Mouse (Mus musculus) macrophage (primary cell): ENCODE measurements around the gene Rpap3. TPM values are rescaled to one million over a fixed set of nuclear protein-coding genes. Genes with fewer than 3 reads are reported as not detected.
A peak's percentile ranks its signal among the peaks of the same experiment; 100 is the strongest.

Experiments used
- H3K27ac ChIP-seq: fragments of 350-480 bp; formaldehyde crosslinking; 2 replicates; pipeline ENCODE4 v1.9.0; 2021
- H3K36me3 ChIP-seq: fragments of 350-480 bp; formaldehyde crosslinking; 2 replicates; pipeline ENCODE4 v1.9.0; 2021; ENCODE audit errors: inconsistent target
- H3K4me3 ChIP-seq: fragments of 350-480 bp; formaldehyde crosslinking; 2 replicates; pipeline ENCODE4 v1.9.0; 2021; ENCODE audit errors: inconsistent target
- H3K79me2 ChIP-seq: fragments of 350-480 bp; formaldehyde crosslinking; 2 replicates; pipeline ENCODE4 v1.9.0; 2021; ENCODE audit errors: inconsistent target
- WGBS: methylation state at CpG from one replicate; pipeline ENCODE4 v1.1.7; 2026; ENCODE audit warnings: inconsistent platforms; ENCODE audit not compliant: missing documents; 5-methylcytosine and 5-hydroxymethylcytosine counted together
- polyA plus RNA-seq: library from polyadenylated mRNA; stranded (reverse); fragments of 250-400 nt; gene quantifications from 3 replicates; pipeline ENCODE4 v1.2.4, GENCODE M21; 2018; ENCODE audit warnings: inconsistent platforms

Gene Rpap3
- polyA plus RNA-seq, 1 experiment from 2014 or later = 9.6 TPM

- Histone ChIP-seq H3K79me2 (no peaks in the 10 kb centered on the region), H3K36me3 (no peaks in the 10 kb centered on the region), H3K4me3 (no peak overlapping the region), H3K27ac (no peak overlapping the region)
- 89% methylated on average over 12 of the region's 12 CpGs for WGBS
Observed at GRCm38 (mm10) chr15:97743961-97744525, 38.4 kb upstream of the Rpap3 start.

- no peak overlapping the region for H3K27ac ChIP-seq
- no peaks in the 10 kb centered on the region for H3K79me2 ChIP-seq
- no peak overlapping the region for H3K4me3 ChIP-seq
- 85% methylated on average over 5 of the region's 5 CpGs for WGBS
- H3K36me3 ChIP-seq = no peaks in the 10 kb centered on the region
Observed at GRCm38 (mm10) chr15:97743210-97743609, 37.6 kb upstream of the Rpap3 start.

GRCm38 (mm10) chr15:97742600-97742999 is 37.0 kb upstream of the Rpap3 start:
- Histone ChIP-seq H3K27ac (no peak overlapping the region), H3K36me3 (no peaks in the 10 kb centered on the region), H3K79me2 (no peaks in the 10 kb centered on the region), H3K4me3 (no peak overlapping the region)
- 49% methylated on average over 4 of the region's 4 CpGs for WGBS

GRCm38 (mm10) chr15:97742074-97742473 is 36.4 kb upstream of the Rpap3 start:
- H3K27ac ChIP-seq = no peak overlapping the region
- no peak overlapping the region for H3K4me3 ChIP-seq
- no peaks in the 10 kb centered on the region for H3K79me2 ChIP-seq
- 41% methylated on average over 7 of the region's 7 CpGs for WGBS
- H3K36me3 ChIP-seq = no peaks in the 10 kb centered on the region

- WGBS = 91% methylated on average over 12 of the region's 12 CpGs
- H3K36me3 ChIP-seq = no peaks in the 10 kb centered on the region
- H3K4me3 ChIP-seq = no peak overlapping the region
- no peaks in the 10 kb centered on the region for H3K79me2 ChIP-seq
- no peak overlapping the region for H3K27ac ChIP-seq
Observed at GRCm38 (mm10) chr15:97741662-97742061, 36.0 kb upstream of the Rpap3 start.

GRCm38 (mm10) chr15:97740283-97740732 is 34.7 kb upstream of the Rpap3 start:
- H3K36me3 ChIP-seq = no peaks in the 10 kb centered on the region
- H3K4me3 ChIP-seq = no peak overlapping the region
- WGBS = 98% methylated on average over 9 of the region's 9 CpGs
- H3K79me2 ChIP-seq = no peaks in the 10 kb centered on the region
- no peak overlapping the region for H3K27ac ChIP-seq

GRCm38 (mm10) chr15:97738923-97739322 is 33.3 kb upstream of the Rpap3 start:
- no peak overlapping the region for H3K27ac ChIP-seq
- H3K4me3 ChIP-seq = no peak overlapping the region
- H3K79me2 ChIP-seq = no peaks in the 10 kb centered on the region
- WGBS = 97% methylated on average over 7 of the region's 7 CpGs
- H3K36me3 ChIP-seq = no peaks in the 10 kb centered on the region

- 94% methylated on average over 11 of the region's 11 CpGs for WGBS
- Histone ChIP-seq H3K79me2 (no peaks in the 10 kb centered on the region), H3K4me3 (no peak overlapping the region), H3K36me3 (no peaks in the 10 kb centered on the region), H3K27ac (no peak overlapping the region)
Observed at GRCm38 (mm10) chr15:97731988-97732387, 26.4 kb upstream of the Rpap3 start.

- Histone ChIP-seq H3K36me3 (no peaks in the 10 kb centered on the region), H3K27ac (no peak within 1 kb of the TSS), H3K79me2 (no peaks in the 10 kb centered on the region), H3K4me3 (no peak within 1 kb of the TSS)
- WGBS = 72% methylated on average over 8 of the region's 8 CpGs
Observed at GRCm38 (mm10) chr15:97731111-97731510, 25.5 kb upstream of the Rpap3 start, which contains the start of gene Endou. Gene Endou, minus strand, starts transcription at chr15:97731339.

GRCm38 (mm10) chr15:97730365-97730764 is 24.7 kb upstream of the Rpap3 start:
- H3K36me3 ChIP-seq = no peaks in the 10 kb centered on the region
- H3K4me3 ChIP-seq = no peak overlapping the region
- 89% methylated on average over 6 of the region's 6 CpGs for WGBS

GRCm38 (mm10) chr15:97728804-97729203 is 23.2 kb upstream of the Rpap3 start:
- no peak overlapping the region for H3K27ac ChIP-seq
- 63% methylated on average over 7 of the region's 7 CpGs for WGBS
- H3K4me3 ChIP-seq = no peak overlapping the region
- no peaks in the 10 kb centered on the region for H3K36me3 ChIP-seq
- no peaks in the 10 kb centered on the region for H3K79me2 ChIP-seq

More at GRCm38 (mm10) chr15:97730365-97730764, 24.7 kb upstream of the Rpap3 start:
- H3K79me2 ChIP-seq = no peaks in the 10 kb centered on the region
- H3K27ac ChIP-seq = no peak overlapping the region

- no peak overlapping the region for H3K4me3 ChIP-seq
- H3K79me2 ChIP-seq = no peaks in the 10 kb centered on the region
- H3K36me3 ChIP-seq = no peaks in the 10 kb centered on the region
- WGBS = 87% methylated on average over 10 of the region's 11 CpGs
- no peak overlapping the region for H3K27ac ChIP-seq
Observed at GRCm38 (mm10) chr15:97728394-97728793, 22.8 kb upstream of the Rpap3 start.

GRCm38 (mm10) chr15:97727520-97727919 is 21.9 kb upstream of the Rpap3 start:
- H3K36me3 ChIP-seq = no peaks in the 10 kb centered on the region
- WGBS = 39% methylated on average over 5 of the region's 5 CpGs
- H3K79me2 ChIP-seq = no peaks in the 10 kb centered on the region
- H3K4me3 ChIP-seq = no peak overlapping the region
- peak overlapping the region; percentile 22; the same call in 1 of the 2 replicates for H3K27ac ChIP-seq

- 6% methylated on average over 8 of the region's 8 CpGs for WGBS
- Histone ChIP-seq H3K79me2 (no peaks in the 10 kb centered on the region), H3K36me3 (no peaks in the 10 kb centered on the region), H3K4me3 (no peak overlapping the region), H3K27ac (peak overlapping the region; percentile 22; the same call in 1 of the 2 replicates)
Observed at GRCm38 (mm10) chr15:97727048-97727447, 21.4 kb upstream of the Rpap3 start.

- Histone ChIP-seq H3K79me2 (no peaks in the 10 kb centered on the region), H3K36me3 (no peaks in the 10 kb centered on the region), H3K4me3 (no peak overlapping the region), H3K27ac (no peak overlapping the region)
- 88% methylated on average over 13 of the region's 13 CpGs for WGBS
Observed at GRCm38 (mm10) chr15:97726310-97726709, 20.7 kb upstream of the Rpap3 start.
